Mouse (Mus musculus) midbrain, embryonic 14.5 days (tissue): ENCODE measurements at regions not wholly inside any gene's neighbourhood (a gene's known extent, or its start where the extent isn't known, plus 50 kb on each side); places are given as distances from the start of the nearest gene placed in this dataset.
"Not testable (repeated sequence)": the region's sequence is repeated elsewhere in the genome, so short reads cannot be mapped to it uniquely, and the experiment has no call there.

Source experiments
- ATAC-seq: fragments of 200-750 bp; cut with Nextera tagmentation; 2 replicates; pipeline ENCODE4 v1.8.0; 2017; ENCODE audit warnings: moderate number of reproducible peaks, moderate library complexity; ENCODE audit not compliant: low FRiP score, low TSS enrichment
- DNase-seq: peaks from one replicate; pipeline ENCODE4 v3.0.0-alpha.2; 2015
- H3K27ac ChIP-seq: fragments of 300-500 bp; sonication (generic); replicated peaks from 2 replicates; pipeline ENCODE4 v1.5.1; 2014; ENCODE audit warnings: mild to moderate bottlenecking, low read depth, low read length, moderate library complexity
- H3K27me3 ChIP-seq: fragments of 300-500 bp; sonication (generic); 2 replicates; pipeline ENCODE4 v1.6.1; 2014; ENCODE audit warnings: low read length, control low read depth, mixed read lengths; ENCODE audit not compliant: control insufficient read depth, insufficient read depth
- H3K36me3 ChIP-seq: fragments of 300-500 bp; sonication (generic); 2 replicates; pipeline ENCODE4 v1.6.1; 2014; ENCODE audit warnings: low read length, control low read depth; ENCODE audit not compliant: control insufficient read depth, insufficient read depth
- H3K4me1 ChIP-seq: fragments of 300-500 bp; sonication (generic); 2 replicates; pipeline ENCODE4 v1.6.1; 2014; ENCODE audit warnings: mild to moderate bottlenecking, antibody characterized with exemption, low read length, control low read depth; ENCODE audit not compliant: control insufficient read depth, insufficient read depth
- H3K4me2 ChIP-seq: fragments of 300-500 bp; sonication (generic); 2 replicates; pipeline ENCODE4 v1.6.1; 2014; ENCODE audit warnings: mild to moderate bottlenecking, low read length, moderate library complexity
- H3K4me3 ChIP-seq: fragments of 300-500 bp; sonication (generic); replicated peaks from 2 replicates; pipeline ENCODE4 v1.5.1; 2014; ENCODE audit warnings: low read depth, low read length
- H3K9ac ChIP-seq: fragments of 300-500 bp; sonication (generic); replicated peaks from 2 replicates; pipeline ENCODE4 v1.6.1; 2014; ENCODE audit warnings: mild to moderate bottlenecking, low read length, moderate library complexity
- H3K9me3 ChIP-seq: fragments of 300-500 bp; sonication (generic); 2 replicates; pipeline ENCODE4 v1.6.1; 2016; ENCODE audit warnings: low read length, control low read depth, mixed read lengths; ENCODE audit not compliant: control insufficient read depth
- WGBS: fragments of 180-500 bp; shearing (Covaris S2); extraction: QIAGEN DNeasy Blood & Tissue Kit; methylation state at CpG from one replicate; pipeline ENCODE4 v1.1.7; 2014; 5-methylcytosine and 5-hydroxymethylcytosine counted together

- H3K9me3 ChIP-seq, ATAC-seq: not testable (repeated sequence)
- 94% methylated on average over 4 of the region's 4 CpGs for WGBS
Measured at GRCm38 (mm10) chr1:42607466-42608043, 88.0 kb upstream of the Pou3f3 start.

GRCm38 (mm10) chr1:42623766-42624165, 71.8 kb upstream of the Pou3f3 start:
- H3K36me3 ChIP-seq: no peaks in the 10 kb centered on the region
- no peak overlapping the region for H3K9ac ChIP-seq
- no peak overlapping the region for H3K4me2 ChIP-seq
- DNase-seq (no peak), ATAC-seq (no peak)
- no peaks in the 10 kb centered on the region for H3K27me3 ChIP-seq
- peaks cover 4% of the 10 kb centered on the region; the same call in 1 of the 2 replicates for H3K9me3 ChIP-seq
- peaks cover 12% of the 10 kb centered on the region for H3K4me1 ChIP-seq
- H3K27ac ChIP-seq: no peak overlapping the region
- 83% methylated on average over 6 of the region's 6 CpGs for WGBS
- H3K4me3 ChIP-seq: no peak overlapping the region

More at GRCm38 (mm10) chr1:42607466-42608043, 88.0 kb upstream of the Pou3f3 start:
- not testable (repeated sequence) for H3K4me3 ChIP-seq, H3K36me3 ChIP-seq, H3K4me1 ChIP-seq, H3K27ac ChIP-seq, DNase-seq, H3K4me2 ChIP-seq, H3K27me3 ChIP-seq, H3K9ac ChIP-seq

- no peak overlapping the region for H3K27ac ChIP-seq
- H3K36me3 ChIP-seq: no peaks in the 10 kb centered on the region
- ATAC-seq (no peak), DNase-seq (peak; percentile 64)
- no peak overlapping the region for H3K9ac ChIP-seq
- H3K27me3 ChIP-seq: no peaks in the 10 kb centered on the region
- 7% methylated on average over 12 of the region's 12 CpGs for WGBS
- H3K9me3 ChIP-seq: no peaks in the 10 kb centered on the region
- peaks cover 21% of the 10 kb centered on the region for H3K4me1 ChIP-seq
- no peak overlapping the region for H3K4me3 ChIP-seq
- no peak overlapping the region for H3K4me2 ChIP-seq
Measured at GRCm38 (mm10) chr1:42628800-42629199, 66.8 kb upstream of the Pou3f3 start.

GRCm38 (mm10) chr1:42629465-42630261, 65.9 kb upstream of the Pou3f3 start:
- H3K27ac ChIP-seq: no peak overlapping the region
- WGBS: 11% methylated on average over 14 of the region's 14 CpGs

GRCm38 (mm10) chr1:42632286-42632685, 63.3 kb upstream of the Pou3f3 start:
- no peak for ATAC-seq
- Histone ChIP-seq H3K4me2 (no peak overlapping the region), H3K9me3 (no peaks in the 10 kb centered on the region), H3K36me3 (no peaks in the 10 kb centered on the region), H3K4me1 (peaks cover 11% of the 10 kb centered on the region), H3K27ac (no peak overlapping the region), H3K27me3 (no peaks in the 10 kb centered on the region), H3K9ac (no peak overlapping the region), H3K4me3 (no peak overlapping the region)
- DNase-seq: no peak

More at GRCm38 (mm10) chr1:42629465-42630261, 65.9 kb upstream of the Pou3f3 start:
- H3K27me3 ChIP-seq: no peaks in the 10 kb centered on the region
- DNase-seq (peak; percentile 77), ATAC-seq (peak; percentile 53; the same call in 1 of the 2 replicates)
- no peaks in the 10 kb centered on the region for H3K36me3 ChIP-seq
- peaks cover 21% of the 10 kb centered on the region for H3K4me1 ChIP-seq
- H3K9me3 ChIP-seq: no peaks in the 10 kb centered on the region
- peak overlapping the region; percentile 16 for H3K4me2 ChIP-seq
- H3K4me3 ChIP-seq: no peak overlapping the region
- H3K9ac ChIP-seq: no peak overlapping the region

GRCm38 (mm10) chr1:42636558-42636957, 59.0 kb upstream of the Pou3f3 start:
- DNase-seq (peak; percentile 11), ATAC-seq (no peak)
- Histone ChIP-seq H3K27me3 (no peaks in the 10 kb centered on the region), H3K4me1 (0 out of 2 replicates have a peak, but pooled peaks cover 4% of the 10 kb centered on the region), H3K9ac (no peak overlapping the region), H3K4me3 (no peak overlapping the region), H3K4me2 (no peak overlapping the region), H3K9me3 (no peaks in the 10 kb centered on the region), H3K27ac (no peak overlapping the region), H3K36me3 (no peaks in the 10 kb centered on the region)
- WGBS: 35% methylated on average over 5 of the region's 5 CpGs
